Mouse (Mus musculus) erythroblast, embryonic 14.5 days (primary cell): ENCODE measurements around the gene Nexn. TPM values are rescaled to one million over a fixed set of nuclear protein-coding genes. Genes with fewer than 3 reads are reported as not detected.
"Not testable (repeated sequence)": the region's sequence is repeated elsewhere in the genome, so short reads cannot be mapped to it uniquely, and the experiment has no call there.

Experiments
- H3K27me3 ChIP-seq: 2 replicates; pipeline ENCODE4 v1.6.1; 2012; ENCODE audit warnings: inconsistent platforms; ENCODE audit not compliant: control insufficient read depth
- H3K36me3 ChIP-seq: 2 replicates; pipeline ENCODE4 v1.6.1; 2012; ENCODE audit warnings: mild to moderate bottlenecking, inconsistent platforms; ENCODE audit not compliant: control insufficient read depth
- H3K4me1 ChIP-seq: 2 replicates; pipeline ENCODE4 v1.6.1; 2012; ENCODE audit warnings: inconsistent platforms; ENCODE audit not compliant: control insufficient read depth
- H3K4me3 ChIP-seq: replicated peaks from 2 replicates; pipeline ENCODE3; 2012; ENCODE audit warnings: moderate library complexity, mild to moderate bottlenecking, inconsistent platforms
- H3K9me3 ChIP-seq: 2 replicates; pipeline ENCODE4 v1.6.1; 2012; ENCODE audit warnings: low read length, inconsistent platforms, mixed read lengths; ENCODE audit not compliant: control insufficient read depth
- GATA1 ChIP-seq: IDR thresholded peaks from 2 replicates; pipeline ENCODE4 v1.6.1; 2012; ENCODE audit warnings: low read length, inconsistent platforms, mixed read lengths
- TAL1 ChIP-seq: IDR thresholded peaks from 3 replicates; pipeline ENCODE4 v1.6.1; 2012; ENCODE audit warnings: low read length, inconsistent platforms, mixed read lengths
- polyA plus RNA-seq: library from polyadenylated mRNA; stranded (reverse); fragments of >175 nt; gene quantifications from 2 replicates; pipeline ENCODE4 v1.2.3, GENCODE M21; 2012

Nexn gene
- polyA plus RNA-seq = not detected in 2 replicates

DNA sequence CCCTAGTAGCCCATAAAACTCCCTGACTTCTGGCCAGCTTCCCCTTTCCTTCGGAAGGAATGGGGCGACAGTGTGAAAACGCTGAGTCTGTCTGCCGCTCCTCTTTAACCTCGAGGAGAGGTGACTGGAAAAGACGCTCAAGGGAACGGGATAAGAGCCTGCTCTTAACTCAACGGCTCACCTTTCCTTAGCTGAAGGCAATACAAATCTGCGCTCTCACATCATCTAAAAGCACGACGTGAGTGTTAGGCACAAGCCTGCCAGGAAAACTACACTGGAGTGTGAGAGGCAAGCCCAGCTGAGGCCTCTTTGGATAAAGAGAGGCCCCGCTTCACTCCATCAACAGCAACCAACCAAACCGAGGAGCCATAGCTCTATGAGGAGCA is at the start of gene Nexn:
Gene Nexn, minus strand, starts transcription at position 315 of the 386 bp plus-strand sequence.
- Histone ChIP-seq H3K9me3 (no peaks in the 10 kb centered on the region), H3K4me1 (peaks cover 21% of the 10 kb centered on the region), H3K27me3 (peaks cover 80% of the 10 kb centered on the region), H3K36me3 (no peaks in the 10 kb centered on the region), H3K4me3 (peak within 1 kb of the TSS; percentile 46)
- TF ChIP-seq TAL1 (no peak), GATA1 (no peak)

DNA sequence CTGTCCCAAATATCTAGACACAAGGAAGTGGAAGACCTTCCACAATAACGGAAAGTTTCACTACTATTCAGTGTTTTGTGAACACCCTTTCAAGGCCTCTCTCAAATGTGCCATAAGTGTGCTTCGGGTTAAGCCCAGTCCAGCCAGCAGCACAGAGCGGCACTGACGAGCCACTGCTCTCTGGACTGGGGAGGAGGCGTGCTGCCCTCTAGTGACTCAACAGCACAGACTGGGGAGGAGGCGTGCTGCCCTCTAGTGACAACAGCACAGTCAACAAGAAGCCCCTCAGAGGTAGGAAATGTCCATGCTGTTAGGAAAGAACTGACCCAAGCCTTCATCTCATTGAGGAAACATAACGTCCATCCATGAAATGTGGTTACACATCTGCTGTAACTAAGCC is 49.5 kb upstream of the Nexn start:
- Histone ChIP-seq H3K9me3 (peaks cover 7% of the 10 kb centered on the region), H3K4me3 (no peak overlapping the region)
- TF ChIP-seq TAL1 (no peak), GATA1 (no peak)

GRCm38 (mm10) chr3:152314666-152315065 is 48.5 kb upstream of the Nexn start:
- H3K36me3 ChIP-seq = peaks cover 14% of the 10 kb centered on the region
- not testable (repeated sequence) for H3K4me1 ChIP-seq, H3K9me3 ChIP-seq, H3K4me3 ChIP-seq, H3K27me3 ChIP-seq

More for the DNA sequence above, 49.5 kb upstream of the Nexn start:
- no peaks in the 10 kb centered on the region for H3K27me3 ChIP-seq
- H3K36me3 ChIP-seq = peaks cover 15% of the 10 kb centered on the region
- H3K4me1 ChIP-seq = peaks cover 3% of the 10 kb centered on the region

DNA sequence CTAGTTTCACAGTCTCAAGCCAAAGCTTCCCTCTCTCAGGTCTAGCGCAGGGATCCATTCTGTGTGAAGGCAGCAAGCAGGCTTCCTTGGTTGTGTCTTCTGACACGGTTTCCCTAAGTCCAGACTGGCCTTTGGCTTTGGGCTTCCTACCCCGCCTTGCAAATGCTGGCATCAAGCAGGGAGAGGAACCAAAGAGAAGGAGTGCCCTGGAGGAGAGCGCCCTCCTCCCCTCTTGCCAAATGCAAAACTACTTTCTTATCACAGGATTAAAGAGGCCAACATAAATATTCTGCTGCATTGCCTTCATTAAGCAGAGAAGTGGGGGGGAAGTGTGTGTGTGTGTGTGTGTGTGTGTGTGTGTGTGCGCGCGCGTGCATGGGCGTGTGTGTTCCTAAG is 43.1 kb upstream of the Nexn start:
- Histone ChIP-seq H3K4me1 (peaks cover 16% of the 10 kb centered on the region), H3K9me3 (no peaks in the 10 kb centered on the region), H3K36me3 (peaks cover 18% of the 10 kb centered on the region)

DNA sequence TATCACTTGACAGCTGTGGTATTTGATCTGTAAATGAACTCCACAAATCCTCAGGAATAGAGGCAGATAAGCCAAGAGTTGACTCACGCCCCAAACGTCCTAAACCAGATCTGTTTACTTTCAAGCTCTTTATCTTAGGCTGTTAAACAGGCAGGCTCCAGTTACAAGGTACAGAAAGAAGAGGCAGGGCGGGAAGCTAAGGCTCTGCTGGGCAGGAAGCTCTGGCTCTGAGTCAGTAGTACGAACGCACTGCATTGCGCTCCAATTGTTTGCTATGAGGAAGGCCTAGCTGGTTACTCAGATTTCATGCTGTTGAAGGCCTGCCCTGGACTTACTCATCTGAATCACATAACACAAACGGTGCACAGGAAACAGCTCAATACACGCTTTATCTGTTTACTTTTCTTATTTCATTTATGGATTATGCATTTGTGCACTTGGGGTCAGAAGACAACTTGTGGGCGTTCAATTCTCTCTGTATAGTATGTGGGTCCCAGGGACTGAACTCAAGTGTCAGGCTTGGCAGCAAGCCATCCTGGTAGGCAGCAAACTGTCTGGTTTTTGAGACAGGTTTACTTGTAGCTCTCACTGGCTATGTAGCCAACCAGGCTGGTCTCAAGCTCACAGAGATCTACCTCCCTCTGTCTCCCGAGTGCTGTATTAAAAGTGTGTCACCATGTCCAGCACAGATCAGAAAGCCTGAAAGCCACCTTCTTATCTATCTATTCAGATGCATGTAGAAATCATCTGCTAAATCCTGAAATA is 42.5 kb upstream of the Nexn start:
- Histone ChIP-seq H3K36me3 (peaks cover 18% of the 10 kb centered on the region), H3K4me1 (peaks cover 16% of the 10 kb centered on the region), H3K4me3 (no peak overlapping the region), H3K9me3 (no peaks in the 10 kb centered on the region), H3K27me3 (no peaks in the 10 kb centered on the region)
- no peak for TF ChIP-seq GATA1
- no peak for TF ChIP-seq TAL1

More for the DNA sequence above, 43.1 kb upstream of the Nexn start:
- H3K27me3 ChIP-seq = no peaks in the 10 kb centered on the region
- TF ChIP-seq TAL1 = no peak
- TF ChIP-seq GATA1 = no peak
- no peak overlapping the region for H3K4me3 ChIP-seq

DNA sequence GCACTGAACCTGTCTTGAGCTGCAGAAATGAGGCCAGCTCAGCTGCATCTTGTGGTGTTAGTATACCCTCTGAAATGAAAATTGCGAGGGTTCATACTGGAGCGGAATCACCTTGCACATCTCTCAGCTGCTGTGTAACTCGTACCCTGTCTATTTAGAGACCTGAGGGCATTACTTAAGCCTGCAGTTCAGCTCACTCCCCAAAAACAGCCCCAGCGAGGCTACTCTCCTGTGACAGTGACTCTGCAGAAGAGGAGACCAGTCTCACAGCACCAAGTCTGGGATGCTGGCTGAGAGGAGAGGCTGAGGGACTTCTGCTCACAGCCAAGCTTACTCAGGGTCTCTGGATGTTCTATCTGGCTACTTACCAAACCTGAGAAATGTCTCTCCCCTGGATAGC is 39.8 kb upstream of the Nexn start:
- Histone ChIP-seq H3K27me3 (no peaks in the 10 kb centered on the region), H3K4me3 (no peak overlapping the region), H3K36me3 (peaks cover 16% of the 10 kb centered on the region), H3K4me1 (peaks cover 16% of the 10 kb centered on the region), H3K9me3 (no peaks in the 10 kb centered on the region)
- TF ChIP-seq GATA1 (no peak), TAL1 (no peak)

GRCm38 (mm10) chr3:152305080-152305479 is 38.9 kb upstream of the Nexn start:
- no peaks in the 10 kb centered on the region for H3K9me3 ChIP-seq
- H3K4me3 ChIP-seq = no peak overlapping the region
- no peaks in the 10 kb centered on the region for H3K27me3 ChIP-seq
- TF ChIP-seq GATA1 = no peak
- TF ChIP-seq TAL1 = no peak
- H3K4me1 ChIP-seq = peaks cover 16% of the 10 kb centered on the region
- H3K36me3 ChIP-seq = peaks cover 16% of the 10 kb centered on the region

- peaks cover 9% of the 10 kb centered on the region for H3K4me1 ChIP-seq
- peaks cover 16% of the 10 kb centered on the region for H3K36me3 ChIP-seq
- H3K9me3 ChIP-seq = no peaks in the 10 kb centered on the region
- no peak overlapping the region for H3K4me3 ChIP-seq
- TF ChIP-seq GATA1 (no peak), TAL1 (peak; percentile 6; the same call in 1 of the 3 replicates)
- H3K27me3 ChIP-seq = no peaks in the 10 kb centered on the region
Observed at GRCm38 (mm10) chr3:152304093-152304815, 38.1 kb upstream of the Nexn start.

- no peak overlapping the region for H3K4me3 ChIP-seq
- H3K9me3 ChIP-seq = no peaks in the 10 kb centered on the region
- no peak for TF ChIP-seq TAL1
- no peak for TF ChIP-seq GATA1
- peaks cover 16% of the 10 kb centered on the region for H3K36me3 ChIP-seq
- H3K4me1 ChIP-seq = no peaks in the 10 kb centered on the region
- H3K27me3 ChIP-seq = no peaks in the 10 kb centered on the region
Observed at GRCm38 (mm10) chr3:152302991-152303390, 36.8 kb upstream of the Nexn start.
